Mouse (Mus musculus) kidney, adult 18-20 months (tissue): ENCODE results near the gene H2-Eb2.

Source experiments
- DNase-seq: peaks from one replicate; pipeline ENCODE4 v3.0.0; 2021

The H2-Eb2 gene

GRCm38 (mm10) chr17:34362954-34363546 lies 37.6 kb downstream of the H2-Eb2 start:
- no peak for DNase-seq

GRCm38 (mm10) chr17:34363676-34364310 lies 38.3 kb downstream of the H2-Eb2 start:
- DNase-seq, result no peak

- no peak for DNase-seq
These were observed 39.6 kb downstream of the H2-Eb2 start for GRCm38 (mm10) chr17:34365031-34365430.

- no peak for DNase-seq
These were observed 45.1 kb downstream of the H2-Eb2 start for GRCm38 (mm10) chr17:34370563-34370962.

- DNase-seq, result no peak
These were observed 47.7 kb downstream of the H2-Eb2 start for GRCm38 (mm10) chr17:34373055-34373709.

GRCm38 (mm10) chr17:34376847-34377246 lies 51.4 kb downstream of the H2-Eb2 start, which contains the start of gene Btnl1:
Gene Btnl1, plus strand, starts transcription at chr17:34377132.
- DNase-seq, result no peak

- no peak for DNase-seq
These were observed 52.2 kb downstream of the H2-Eb2 start for GRCm38 (mm10) chr17:34377450-34378209.

DNA sequence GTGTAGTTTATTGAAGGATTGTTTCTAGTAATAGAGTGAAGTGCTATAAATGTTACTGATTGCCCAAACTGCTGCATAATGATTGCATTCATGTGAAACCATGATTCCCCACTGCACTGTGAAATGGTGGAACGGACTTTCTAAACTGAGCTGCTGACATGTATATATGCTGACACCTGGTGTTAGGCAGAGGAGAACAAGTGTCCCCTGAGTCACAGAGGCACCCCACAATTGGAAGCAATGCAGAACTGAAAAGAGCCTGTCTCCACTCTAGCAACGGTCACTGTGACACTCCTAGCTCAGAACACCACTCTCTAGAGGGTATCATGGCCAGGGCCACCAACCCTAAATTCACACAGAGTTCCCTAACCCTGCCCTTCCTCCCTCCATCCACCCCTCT lies 53.3 kb downstream of the H2-Eb2 start:
- DNase-seq, result no peak

GRCm38 (mm10) chr17:34379451-34379850 lies 54.0 kb downstream of the H2-Eb2 start:
- DNase-seq, result no peak

- DNase-seq, result no peak
These were observed 56.4 kb downstream of the H2-Eb2 start for GRCm38 (mm10) chr17:34381876-34382275.

- no peak for DNase-seq
These were observed 57.7 kb downstream of the H2-Eb2 start for GRCm38 (mm10) chr17:34383212-34383611.

- DNase-seq, result no peak
These were observed 59.2 kb downstream of the H2-Eb2 start for GRCm38 (mm10) chr17:34384699-34385098.

DNA sequence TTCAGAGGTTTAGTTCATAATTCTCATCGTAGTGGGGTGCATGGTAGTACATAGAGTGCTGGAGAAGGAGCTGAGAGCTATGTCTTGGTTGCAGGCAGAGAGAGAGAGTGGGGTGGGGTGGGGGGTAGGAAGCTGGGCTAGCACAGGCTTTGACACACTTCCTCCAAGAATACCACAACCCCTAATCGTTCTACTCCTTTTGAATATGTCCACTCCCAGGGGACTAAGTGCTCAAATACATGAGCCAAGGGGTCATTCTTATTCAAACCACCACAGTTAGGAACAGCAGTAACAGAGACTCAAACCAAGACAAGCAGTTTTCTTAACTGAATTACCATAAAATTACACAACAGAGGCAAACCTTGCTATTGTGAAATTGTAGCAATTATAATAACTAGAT lies 61.2 kb downstream of the H2-Eb2 start:
- no peak for DNase-seq

GRCm38 (mm10) chr17:34388513-34388912 lies 63.0 kb downstream of the H2-Eb2 start:
- DNase-seq, result peak; percentile 63
